Mouse (Mus musculus): ENCODE data around the gene Rtf1. TPM values are rescaled to one million over a fixed set of nuclear protein-coding genes. Genes with fewer than 3 reads are reported as not detected.
"Not testable (repeated sequence)": the region's sequence is repeated elsewhere in the genome, so short reads cannot be mapped to it uniquely, and the experiment has no call there.

Rtf1 gene
- 46.1 and 48.0 TPM in 2 replicates for polyA plus RNA-seq (2014; fragmentation: Nextera tagmentation; extraction: Ambion mirVana)

- Histone ChIP-seq H3K4me2 (ENCODE audit: low read depth, severe bottlenecking) (peak within 1 kb of the TSS; percentile 68), H3K27ac (replicated peaks; ENCODE audit: low read depth, low read length) (peak within 1 kb of the TSS; percentile 58), H3K4me3 (ENCODE audit: low read depth, low read length) (peak within 1 kb of the TSS; percentile 99), H3K9me3 (ENCODE audit: control insufficient read depth, low read length) (no peaks in the 10 kb centered on the region), H3K9ac (ENCODE audit: low read length) (peak within 1 kb of the TSS; percentile 95), H3K4me1 (ENCODE audit: control insufficient read depth, insufficient read depth, low read length) (peaks cover 6% of the 10 kb centered on the region; the same call in 1 of the 2 replicates), H3K36me3 (ENCODE audit: control insufficient read depth, insufficient read depth, low read length) (no peaks in the 10 kb centered on the region), H3K27me3 (ENCODE audit: control insufficient read depth, insufficient read depth, low read length) (no peaks in the 10 kb centered on the region)
- DNase-seq (ENCODE audit: low spot score) (peak; percentile 97), ATAC-seq (ENCODE audit: insufficient number of reproducible peaks, low FRiP score, low TSS enrichment, low read depth) (peak; percentile 95)
- under 1% methylated on average over 41 of the region's 58 CpGs for WGBS
Measured at GRCm38 (mm10) chr2:119674525-119675214, at the start of gene Rtf1. Gene Rtf1 (plus strand): TSS chr2:119675068.

- H3K4me1 ChIP-seq (ENCODE audit: control insufficient read depth, insufficient read depth, low read length) = no peaks in the 10 kb centered on the region
- H3K9me3 ChIP-seq (ENCODE audit: control insufficient read depth, low read length) = no peaks in the 10 kb centered on the region
- peaks cover 29% of the 10 kb centered on the region; the same call in 1 of the 2 replicates for H3K36me3 ChIP-seq (ENCODE audit: control insufficient read depth, insufficient read depth, low read length)
- no peak overlapping the region for H3K4me2 ChIP-seq (ENCODE audit: low read depth, severe bottlenecking)
- no peak for DNase-seq (ENCODE audit: low spot score)
- H3K9ac ChIP-seq (ENCODE audit: low read length) = no peak overlapping the region
- no peak for ATAC-seq (ENCODE audit: insufficient number of reproducible peaks, low FRiP score, low TSS enrichment, low read depth)
- no peaks in the 10 kb centered on the region for H3K27me3 ChIP-seq (ENCODE audit: control insufficient read depth, insufficient read depth, low read length)
- no peak overlapping the region for H3K27ac ChIP-seq (replicated peaks; ENCODE audit: low read depth, low read length)
- no peak overlapping the region for H3K4me3 ChIP-seq (ENCODE audit: low read depth, low read length)
- 83% methylated on average over 1 of the region's 1 CpGs for WGBS
Measured at GRCm38 (mm10) chr2:119636781-119637180, 38.1 kb upstream of the Rtf1 start.

DNA sequence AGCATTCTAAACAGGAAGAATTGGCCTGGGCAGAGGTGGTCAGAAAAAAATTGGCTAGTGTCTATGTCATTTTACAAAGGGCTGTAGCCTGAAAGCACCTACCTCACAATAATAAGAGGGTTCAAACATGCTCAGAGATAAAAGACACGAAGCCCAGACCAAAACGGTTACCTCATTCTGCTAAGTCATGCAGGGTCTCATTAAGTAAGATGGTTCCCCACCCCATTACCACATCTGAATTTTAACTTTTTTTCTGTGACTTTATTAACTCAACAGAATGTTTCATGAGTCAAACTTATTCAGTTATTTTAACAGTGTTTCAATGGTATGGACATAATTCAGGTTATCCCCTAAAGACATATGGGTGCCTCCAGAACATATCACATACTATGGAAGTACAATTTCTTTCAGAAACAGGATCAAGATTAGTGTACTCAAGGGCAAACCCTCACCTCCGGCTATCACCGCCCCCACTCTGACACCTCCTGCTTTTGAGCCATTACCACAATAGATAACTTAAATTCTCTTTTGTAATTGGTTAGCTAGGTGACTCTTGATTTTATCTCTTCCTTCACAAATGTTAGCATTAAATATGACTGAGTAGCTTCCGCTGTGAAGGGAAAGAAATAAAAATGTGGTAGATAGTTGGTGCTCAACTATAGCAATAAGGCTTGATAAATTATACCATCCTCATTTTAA is 33.5 kb upstream of the Rtf1 start:
- H3K9ac ChIP-seq (ENCODE audit: low read length) = no peak overlapping the region

DNA sequence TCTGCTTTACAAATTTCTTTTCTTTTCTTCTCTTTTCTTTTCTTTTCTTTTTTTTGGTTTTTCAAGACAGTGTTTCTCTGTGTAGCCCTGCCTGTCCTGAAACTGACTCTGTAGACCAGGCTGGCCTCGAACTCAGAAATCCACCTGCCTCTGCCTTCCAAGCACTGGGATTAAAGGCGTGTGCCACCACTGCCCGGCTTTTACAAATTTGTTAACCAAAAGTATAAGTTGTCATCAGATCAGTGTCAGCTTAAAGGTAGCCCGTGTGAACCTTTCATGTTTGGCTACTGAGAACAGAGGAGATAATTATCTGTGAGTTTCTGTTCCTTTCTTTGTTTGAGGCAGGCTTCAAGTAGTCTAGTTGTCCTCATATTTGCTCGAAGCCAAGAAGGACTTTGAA is 30.6 kb upstream of the Rtf1 start:
- Histone ChIP-seq H3K9me3 (ENCODE audit: control insufficient read depth, low read length) (no peaks in the 10 kb centered on the region), H3K4me2 (ENCODE audit: low read depth, severe bottlenecking) (no peak overlapping the region), H3K4me1 (ENCODE audit: control insufficient read depth, insufficient read depth, low read length) (no peaks in the 10 kb centered on the region), H3K36me3 (ENCODE audit: control insufficient read depth, insufficient read depth, low read length) (peaks cover 30% of the 10 kb centered on the region), H3K27ac (replicated peaks; ENCODE audit: low read depth, low read length) (no peak overlapping the region), H3K4me3 (ENCODE audit: low read depth, low read length) (no peak overlapping the region), H3K27me3 (ENCODE audit: control insufficient read depth, insufficient read depth, low read length) (no peaks in the 10 kb centered on the region), H3K9ac (ENCODE audit: low read length) (no peak overlapping the region)
- no peak for DNase-seq (ENCODE audit: low spot score)
- ATAC-seq (ENCODE audit: insufficient number of reproducible peaks, low FRiP score, low TSS enrichment, low read depth) = no peak
- WGBS = 90% methylated on average over 5 of the region's 5 CpGs

More for the DNA sequence above, 33.5 kb upstream of the Rtf1 start:
- WGBS = 96% methylated on average over 5 of the region's 5 CpGs
- Histone ChIP-seq H3K4me1 (ENCODE audit: control insufficient read depth, insufficient read depth, low read length) (no peaks in the 10 kb centered on the region), H3K9me3 (ENCODE audit: control insufficient read depth, low read length) (no peaks in the 10 kb centered on the region), H3K36me3 (ENCODE audit: control insufficient read depth, insufficient read depth, low read length) (peaks cover 27% of the 10 kb centered on the region), H3K4me2 (ENCODE audit: low read depth, severe bottlenecking) (no peak overlapping the region), H3K27ac (replicated peaks; ENCODE audit: low read depth, low read length) (no peak overlapping the region), H3K27me3 (ENCODE audit: control insufficient read depth, insufficient read depth, low read length) (no peaks in the 10 kb centered on the region), H3K4me3 (ENCODE audit: low read depth, low read length) (no peak overlapping the region)
- ATAC-seq (ENCODE audit: insufficient number of reproducible peaks, low FRiP score, low TSS enrichment, low read depth) (no peak), DNase-seq (ENCODE audit: low spot score) (no peak)

- Histone ChIP-seq H3K36me3 (ENCODE audit: control insufficient read depth, insufficient read depth, low read length) (peaks cover 3% of the 10 kb centered on the region; the same call in 1 of the 2 replicates), H3K9me3 (ENCODE audit: control insufficient read depth, low read length) (no peaks in the 10 kb centered on the region), H3K27me3 (ENCODE audit: control insufficient read depth, insufficient read depth, low read length) (no peaks in the 10 kb centered on the region), H3K4me2 (ENCODE audit: low read depth, severe bottlenecking) (peak within 1 kb of the TSS; percentile 75), H3K9ac (ENCODE audit: low read length) (peak within 1 kb of the TSS; percentile 78), H3K4me3 (ENCODE audit: low read depth, low read length) (peak within 1 kb of the TSS; percentile 63), H3K4me1 (ENCODE audit: control insufficient read depth, insufficient read depth, low read length) (no peaks in the 10 kb centered on the region), H3K27ac (replicated peaks; ENCODE audit: low read depth, low read length) (no peak within 1 kb of the TSS)
- ATAC-seq (ENCODE audit: insufficient number of reproducible peaks, low FRiP score, low TSS enrichment, low read depth) (peak; percentile 79), DNase-seq (ENCODE audit: low spot score) (peak; percentile 90)
- 1% methylated on average over 44 of the region's 44 CpGs for WGBS
Measured at GRCm38 (mm10) chr2:119662220-119663182, 12.4 kb upstream of the Rtf1 start, which contains the start of gene Ndufaf1. Gene Ndufaf1 (minus strand): TSS chr2:119662827.

GRCm38 (mm10) chr2:119665744-119666143 is 9.1 kb upstream of the Rtf1 start:
- WGBS = 74% methylated on average over 19 of the region's 23 CpGs
- not testable (repeated sequence) for H3K9ac ChIP-seq (ENCODE audit: low read length); H3K4me1 ChIP-seq (ENCODE audit: control insufficient read depth, insufficient read depth, low read length); DNase-seq (ENCODE audit: low spot score); H3K27ac ChIP-seq (replicated peaks; ENCODE audit: low read depth, low read length); H3K36me3 ChIP-seq (ENCODE audit: control insufficient read depth, insufficient read depth, low read length); H3K4me2 ChIP-seq (ENCODE audit: low read depth, severe bottlenecking); H3K4me3 ChIP-seq (ENCODE audit: low read depth, low read length); ATAC-seq (ENCODE audit: insufficient number of reproducible peaks, low FRiP score, low TSS enrichment, low read depth); H3K9me3 ChIP-seq (ENCODE audit: control insufficient read depth, low read length); H3K27me3 ChIP-seq (ENCODE audit: control insufficient read depth, insufficient read depth, low read length)

GRCm38 (mm10) chr2:119669010-119669409 is 5.9 kb upstream of the Rtf1 start:
- Histone ChIP-seq H3K9ac (ENCODE audit: low read length) (no peak overlapping the region), H3K9me3 (ENCODE audit: control insufficient read depth, low read length) (no peaks in the 10 kb centered on the region), H3K4me3 (ENCODE audit: low read depth, low read length) (no peak overlapping the region), H3K4me1 (ENCODE audit: control insufficient read depth, insufficient read depth, low read length) (no peaks in the 10 kb centered on the region), H3K27me3 (ENCODE audit: control insufficient read depth, insufficient read depth, low read length) (no peaks in the 10 kb centered on the region), H3K36me3 (ENCODE audit: control insufficient read depth, insufficient read depth, low read length) (no peaks in the 10 kb centered on the region), H3K27ac (replicated peaks; ENCODE audit: low read depth, low read length) (no peak overlapping the region), H3K4me2 (ENCODE audit: low read depth, severe bottlenecking) (no peak overlapping the region)
- 18% methylated on average over 7 of the region's 7 CpGs for WGBS
- DNase-seq (ENCODE audit: low spot score) = peak; percentile 25
- no peak for ATAC-seq (ENCODE audit: insufficient number of reproducible peaks, low FRiP score, low TSS enrichment, low read depth)

All from limb, embryonic 11.5 days (tissue).